Mouse (Mus musculus): ENCODE data around the gene Dus3l. TPM values are rescaled to one million over a fixed set of nuclear protein-coding genes. Genes with fewer than 3 reads are reported as not detected.

Dus3l gene
- total RNA-seq, 1 experiment = 70.2 TPM

DNA sequence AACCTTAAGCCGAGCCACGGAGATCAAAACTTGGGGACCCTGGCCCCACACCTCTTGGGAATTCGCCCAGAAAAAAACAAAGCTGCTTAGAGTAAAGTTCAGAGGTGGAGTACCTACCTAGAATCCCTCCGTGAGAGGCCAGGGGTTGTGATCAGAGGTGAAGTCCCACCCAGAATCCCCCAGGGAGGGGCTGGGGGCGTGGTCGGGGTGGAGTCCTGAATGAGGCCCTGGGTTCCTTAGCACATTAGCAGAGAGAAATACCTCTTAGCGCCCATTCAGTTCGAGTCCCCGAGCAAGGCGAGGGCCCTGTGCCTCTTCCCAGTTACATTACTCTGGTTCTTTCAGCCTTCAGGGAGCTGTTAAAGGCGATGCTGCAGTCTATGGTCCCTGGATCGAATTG, 36.9 kb upstream of the Dus3l start:
- H3K36me3 ChIP-seq (ENCODE audit: control insufficient read depth, insufficient read depth, low read length, poor library complexity, severe bottlenecking) = peaks cover 8% of the 10 kb centered on the region; the same call in 1 of the 2 replicates
- peaks cover 2 to 27% of the 10 kb centered on the region in 2 experiments; a peak in 3 of 4 replicates for H3K4me1 ChIP-seq (ENCODE audit: control insufficient read depth in 2 of 2, insufficient read depth in 2 of 2, low read length in 2 of 2, poor library complexity in 1 of 2)
- TF ChIP-seq CHD2 (IDR thresholded peaks at IDR 0.05; ENCODE audit: low read depth, low read length) = no peak
- no peak for TF ChIP-seq ZNF384 (IDR thresholded peaks at IDR 0.05; ENCODE audit: low read depth, low read length)
- TF ChIP-seq MAFK (IDR thresholded peaks at IDR 0.05; ENCODE audit: insufficient read depth, low read depth, low read length) = no peak
- no peak for TF ChIP-seq ZC3H11A (IDR thresholded peaks at IDR 0.05; ENCODE audit: borderline replicate concordance, low read depth, low read length)
- TF ChIP-seq HCFC1 (IDR thresholded peaks at IDR 0.05; ENCODE audit: borderline replicate concordance, insufficient read depth, low read length) = no peak
- in situ Hi-C loops (cut with MboI; ENCODE audit: low sequenced_read_pairs in 2 of 2, unreplicated experiment in 2 of 2) = no loop called here
- H3K4me3 ChIP-seq (ENCODE audit: insufficient read depth in 1 of 2, low read depth in 1 of 2, low read length in 2 of 2, poor library complexity in 1 of 2, severe bottlenecking in 1 of 2) = peak overlapping the region in 1 of 2 experiments; percentile 38; a peak in 1 of 4 replicates
- peak overlapping the region; percentile 28; the same call in 1 of the 2 replicates for H3K9ac ChIP-seq (ENCODE audit: insufficient read depth, low read depth, low read length, poor library complexity, severe bottlenecking)
- DNase-seq (ENCODE audit: low read depth, low spot score) = no peak
- no peak overlapping the region for H3K27ac ChIP-seq (ENCODE audit: insufficient read depth, low read depth, low read length, poor library complexity, severe bottlenecking)
- H3K9me3 ChIP-seq (ENCODE audit: control insufficient read depth, insufficient read depth, low read depth, low read length) = no peaks in the 10 kb centered on the region

DNA sequence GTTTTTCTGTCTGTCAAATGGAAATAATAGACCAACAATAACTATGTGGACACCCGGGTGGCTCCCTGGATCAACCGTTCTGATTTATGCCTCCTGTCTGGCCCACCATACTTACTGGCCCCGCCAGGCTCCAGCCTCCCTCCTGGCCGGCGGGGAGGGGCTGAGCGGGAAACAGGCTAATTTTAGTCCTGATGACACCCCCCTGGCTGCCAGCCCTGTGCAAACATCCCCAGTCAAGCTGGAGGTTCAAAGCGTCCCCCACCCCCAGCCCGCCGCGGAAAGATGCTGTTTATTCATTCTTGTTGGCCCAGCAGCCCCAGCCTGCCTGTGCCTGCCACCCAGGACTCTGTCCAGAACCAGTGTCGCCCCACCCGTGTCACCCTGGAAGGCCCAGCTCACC, 36.4 kb upstream of the Dus3l start:
- no peaks in the 10 kb centered on the region for H3K9me3 ChIP-seq (ENCODE audit: control insufficient read depth, insufficient read depth, low read depth, low read length)
- peak overlapping the region; percentile 28; the same call in 1 of the 2 replicates for H3K9ac ChIP-seq (ENCODE audit: insufficient read depth, low read depth, low read length, poor library complexity, severe bottlenecking)
- peaks cover 2 to 27% of the 10 kb centered on the region in 2 experiments; a peak in 3 of 4 replicates for H3K4me1 ChIP-seq (ENCODE audit: control insufficient read depth in 2 of 2, insufficient read depth in 2 of 2, low read length in 2 of 2, poor library complexity in 1 of 2)
- DNase-seq (ENCODE audit: low read depth, low spot score) = no peak
- H3K36me3 ChIP-seq (ENCODE audit: control insufficient read depth, insufficient read depth, low read length, poor library complexity, severe bottlenecking) = peaks cover 4% of the 10 kb centered on the region; the same call in 1 of the 2 replicates
- TF ChIP-seq CHD2 (IDR thresholded peaks at IDR 0.05; ENCODE audit: low read depth, low read length) (no peak), ZC3H11A (IDR thresholded peaks at IDR 0.05; ENCODE audit: borderline replicate concordance, low read depth, low read length) (no peak), MAFK (IDR thresholded peaks at IDR 0.05; ENCODE audit: insufficient read depth, low read depth, low read length) (no peak), ZNF384 (IDR thresholded peaks at IDR 0.05; ENCODE audit: low read depth, low read length) (no peak), HCFC1 (IDR thresholded peaks at IDR 0.05; ENCODE audit: borderline replicate concordance, insufficient read depth, low read length) (no peak)
- no peak overlapping the region for H3K27ac ChIP-seq (ENCODE audit: insufficient read depth, low read depth, low read length, poor library complexity, severe bottlenecking)
- peak overlapping the region in 1 of 2 experiments; percentile 38; a peak in 1 of 4 replicates for H3K4me3 ChIP-seq (ENCODE audit: insufficient read depth in 1 of 2, low read depth in 1 of 2, low read length in 2 of 2, poor library complexity in 1 of 2, severe bottlenecking in 1 of 2)
- in situ Hi-C loops (cut with MboI; ENCODE audit: low sequenced_read_pairs in 2 of 2, unreplicated experiment in 2 of 2) = no loop called here

DNA sequence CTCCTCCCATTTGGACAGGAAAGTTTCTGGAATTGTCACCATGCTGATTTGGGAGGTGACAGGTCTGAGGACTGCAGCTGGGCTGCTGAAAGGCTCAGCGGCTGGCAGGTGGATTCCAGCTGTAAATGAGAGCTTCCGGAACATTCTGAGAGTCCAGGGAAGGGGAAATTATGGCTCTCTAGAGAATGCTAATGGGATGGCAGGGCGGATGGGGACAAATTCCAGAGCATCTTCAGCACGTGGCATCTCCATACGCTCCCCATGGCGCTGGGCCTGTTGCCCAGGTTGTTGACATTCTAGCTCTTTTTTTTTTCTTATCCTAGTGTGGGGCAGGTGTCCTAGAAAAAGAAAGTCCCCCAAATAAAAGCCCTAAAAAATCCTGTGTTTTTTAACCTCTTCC, 35.4 kb upstream of the Dus3l start:
- TF ChIP-seq HCFC1 (IDR thresholded peaks at IDR 0.05; ENCODE audit: borderline replicate concordance, insufficient read depth, low read length) (no peak), ZC3H11A (IDR thresholded peaks at IDR 0.05; ENCODE audit: borderline replicate concordance, low read depth, low read length) (no peak), MAFK (IDR thresholded peaks at IDR 0.05; ENCODE audit: insufficient read depth, low read depth, low read length) (no peak), ZNF384 (IDR thresholded peaks at IDR 0.05; ENCODE audit: low read depth, low read length) (no peak), CHD2 (IDR thresholded peaks at IDR 0.05; ENCODE audit: low read depth, low read length) (no peak)
- H3K36me3 ChIP-seq (ENCODE audit: control insufficient read depth, insufficient read depth, low read length, poor library complexity, severe bottlenecking) = no peaks in the 10 kb centered on the region
- no peak overlapping the region for H3K4me3 ChIP-seq (ENCODE audit: insufficient read depth in 1 of 2, low read depth in 1 of 2, low read length in 2 of 2, poor library complexity in 1 of 2, severe bottlenecking in 1 of 2)
- no peak overlapping the region for H3K27ac ChIP-seq (ENCODE audit: insufficient read depth, low read depth, low read length, poor library complexity, severe bottlenecking)
- H3K9me3 ChIP-seq (ENCODE audit: control insufficient read depth, insufficient read depth, low read depth, low read length) = no peaks in the 10 kb centered on the region
- no peak overlapping the region for H3K9ac ChIP-seq (ENCODE audit: insufficient read depth, low read depth, low read length, poor library complexity, severe bottlenecking)
- no peak for DNase-seq (ENCODE audit: low read depth, low spot score)
- peaks cover 2 to 25% of the 10 kb centered on the region in 2 experiments; a peak in 3 of 4 replicates for H3K4me1 ChIP-seq (ENCODE audit: control insufficient read depth in 2 of 2, insufficient read depth in 2 of 2, low read length in 2 of 2, poor library complexity in 1 of 2)
- in situ Hi-C loops (cut with MboI; ENCODE audit: low sequenced_read_pairs in 2 of 2, unreplicated experiment in 2 of 2) = no loop called here

DNA sequence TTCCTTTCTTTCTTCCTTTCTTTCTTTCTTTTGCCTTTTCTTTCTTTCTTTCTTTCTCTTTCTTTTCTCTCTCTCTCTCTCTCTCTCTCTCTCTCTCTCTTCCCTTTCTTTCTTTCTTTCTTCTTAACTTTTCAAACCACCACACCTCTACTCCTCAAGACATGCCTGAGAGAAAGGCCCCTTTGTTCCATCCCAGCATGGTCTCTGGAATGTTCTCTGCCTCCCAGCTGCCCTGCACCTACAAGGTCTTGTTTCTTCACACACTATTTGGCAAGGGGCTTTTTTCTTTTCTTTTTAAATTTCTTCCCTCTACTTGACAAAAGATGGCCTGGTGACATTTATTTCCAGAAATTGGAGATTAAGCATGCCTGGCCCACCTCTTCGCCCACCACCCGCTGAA, 34.9 kb upstream of the Dus3l start:
- in situ Hi-C loops (cut with MboI; ENCODE audit: low sequenced_read_pairs in 2 of 2, unreplicated experiment in 2 of 2) = no loop called here
- Histone ChIP-seq H3K9me3 (ENCODE audit: control insufficient read depth, insufficient read depth, low read depth, low read length) (no peaks in the 10 kb centered on the region), H3K27ac (ENCODE audit: insufficient read depth, low read depth, low read length, poor library complexity, severe bottlenecking) (no peak overlapping the region)

More for the DNA sequence above, 34.9 kb upstream of the Dus3l start:
- no peak overlapping the region for H3K4me3 ChIP-seq (ENCODE audit: insufficient read depth in 1 of 2, low read depth in 1 of 2, low read length in 2 of 2, poor library complexity in 1 of 2, severe bottlenecking in 1 of 2)
- H3K4me1 ChIP-seq (ENCODE audit: control insufficient read depth in 2 of 2, insufficient read depth in 2 of 2, low read length in 2 of 2, poor library complexity in 1 of 2) = peaks cover 2 to 23% of the 10 kb centered on the region in 2 experiments; a peak in 3 of 4 replicates
- no peak overlapping the region for H3K9ac ChIP-seq (ENCODE audit: insufficient read depth, low read depth, low read length, poor library complexity, severe bottlenecking)
- TF ChIP-seq ZC3H11A (IDR thresholded peaks at IDR 0.05; ENCODE audit: borderline replicate concordance, low read depth, low read length) (no peak), CHD2 (IDR thresholded peaks at IDR 0.05; ENCODE audit: low read depth, low read length) (no peak), ZNF384 (IDR thresholded peaks at IDR 0.05; ENCODE audit: low read depth, low read length) (no peak), HCFC1 (IDR thresholded peaks at IDR 0.05; ENCODE audit: borderline replicate concordance, insufficient read depth, low read length) (no peak), MAFK (IDR thresholded peaks at IDR 0.05; ENCODE audit: insufficient read depth, low read depth, low read length) (no peak)
- no peaks in the 10 kb centered on the region for H3K36me3 ChIP-seq (ENCODE audit: control insufficient read depth, insufficient read depth, low read length, poor library complexity, severe bottlenecking)
- no peak for DNase-seq (ENCODE audit: low read depth, low spot score)

Measured in ES-E14 (cell line).